Mouse (Mus musculus): ENCODE data around the gene Clic6.

Gene Clic6

GRCm38 (mm10) chr16:92485436-92485835 is at the start of gene Clic6:
TSS of gene Clic6 (plus strand) at chr16:92485736.
- no peak for DNase-seq (ENCODE audit: low read depth)

- no peak for DNase-seq (ENCODE audit: low read depth)
These were observed 45.8 kb upstream of the Clic6 start for GRCm38 (mm10) chr16:92439775-92440174.

GRCm38 (mm10) chr16:92440229-92440628 is 45.3 kb upstream of the Clic6 start:
- no peak for DNase-seq (ENCODE audit: low read depth)

- DNase-seq (ENCODE audit: low read depth): no peak
These were observed 44.3 kb upstream of the Clic6 start for GRCm38 (mm10) chr16:92441203-92441602.

- no peak for DNase-seq (ENCODE audit: low read depth)
These were observed 43.4 kb upstream of the Clic6 start for GRCm38 (mm10) chr16:92442150-92442549.

- peak; percentile 19 for DNase-seq (ENCODE audit: low read depth)
These were observed 42.6 kb upstream of the Clic6 start for GRCm38 (mm10) chr16:92442946-92443345.

- peak; percentile 73 for DNase-seq (ENCODE audit: low read depth)
These were observed 41.9 kb upstream of the Clic6 start for GRCm38 (mm10) chr16:92443644-92444113.

- DNase-seq (ENCODE audit: low read depth): peak; percentile 43
These were observed 40.2 kb upstream of the Clic6 start for GRCm38 (mm10) chr16:92445377-92445776.

GRCm38 (mm10) chr16:92449080-92449479 is 36.5 kb upstream of the Clic6 start:
- DNase-seq (ENCODE audit: low read depth): no peak

GRCm38 (mm10) chr16:92450331-92450730 is 35.2 kb upstream of the Clic6 start:
- DNase-seq (ENCODE audit: low read depth): no peak

- no peak for DNase-seq (ENCODE audit: low read depth)
These were observed 33.9 kb upstream of the Clic6 start for GRCm38 (mm10) chr16:92451516-92452072.

- DNase-seq (ENCODE audit: low read depth): no peak
These were observed 32.9 kb upstream of the Clic6 start for GRCm38 (mm10) chr16:92452609-92453008.

- DNase-seq (ENCODE audit: low read depth): no peak
These were observed 31.5 kb upstream of the Clic6 start for GRCm38 (mm10) chr16:92454002-92454401.

GRCm38 (mm10) chr16:92454495-92454894 is 31.0 kb upstream of the Clic6 start:
- DNase-seq (ENCODE audit: low read depth): no peak

GRCm38 (mm10) chr16:92455488-92455887 is 30.0 kb upstream of the Clic6 start:
- DNase-seq (ENCODE audit: low read depth): no peak

GRCm38 (mm10) chr16:92455969-92456368 is 29.6 kb upstream of the Clic6 start:
- no peak for DNase-seq (ENCODE audit: low read depth)

- peak; percentile 72 for DNase-seq (ENCODE audit: low read depth)
These were observed 27.9 kb upstream of the Clic6 start for GRCm38 (mm10) chr16:92457594-92457993.

- no peak for DNase-seq (ENCODE audit: low read depth)
These were observed 24.1 kb upstream of the Clic6 start for GRCm38 (mm10) chr16:92461412-92461811.

GRCm38 (mm10) chr16:92464390-92464972 is 21.1 kb upstream of the Clic6 start:
- no peak for DNase-seq (ENCODE audit: low read depth)

- peak; percentile 21 for DNase-seq (ENCODE audit: low read depth)
These were observed 20.3 kb upstream of the Clic6 start for GRCm38 (mm10) chr16:92465226-92465625.

- DNase-seq (ENCODE audit: low read depth): peak; percentile 99
These were observed 19.7 kb upstream of the Clic6 start for GRCm38 (mm10) chr16:92465642-92466526.

- DNase-seq (ENCODE audit: low read depth): peak; percentile 26
These were observed 18.5 kb upstream of the Clic6 start for GRCm38 (mm10) chr16:92467041-92467440.

- DNase-seq (ENCODE audit: low read depth): no peak
These were observed 17.1 kb upstream of the Clic6 start for GRCm38 (mm10) chr16:92468459-92468858.

Data from induced T-regulatory cell, adult 2 months (primary cell).